Mouse (Mus musculus) embryonic facial prominence, embryonic 14.5 days (tissue): ENCODE data around the gene Tpst1. TPM values are rescaled to one million over a fixed set of nuclear protein-coding genes. Genes with fewer than 3 reads are reported as not detected.
A peak's percentile ranks its signal among the peaks of the same experiment; 100 is the strongest.

Experiments used
- ATAC-seq: fragments of 200-750 bp; cut with Nextera tagmentation; 2 replicates; pipeline ENCODE4 v1.8.0; 2017; ENCODE audit warnings: low read depth, moderate number of reproducible peaks, moderate TSS enrichment
- DNase-seq: peaks from one replicate; pipeline ENCODE4 v3.0.0-alpha.2; 2015; ENCODE audit warnings: low spot score
- H3K27ac ChIP-seq: fragments of 300-500 bp; sonication (generic); replicated peaks from 2 replicates; pipeline ENCODE4 v1.5.1; 2014; ENCODE audit warnings: low read depth, mild to moderate bottlenecking, low read length, moderate library complexity
- H3K27me3 ChIP-seq: fragments of 300-500 bp; sonication (generic); replicated peaks from 2 replicates; pipeline ENCODE4 v1.6.1; 2014; ENCODE audit warnings: low read length; ENCODE audit not compliant: control insufficient read depth, insufficient read depth
- H3K36me3 ChIP-seq: fragments of 300-500 bp; sonication (generic); 2 replicates; pipeline ENCODE4 v1.6.1; 2014; ENCODE audit warnings: low read length, mixed read lengths; ENCODE audit not compliant: control insufficient read depth, insufficient read depth
- H3K4me1 ChIP-seq: fragments of 300-500 bp; sonication (generic); 2 replicates; pipeline ENCODE4 v1.6.1; 2014; ENCODE audit warnings: antibody characterized with exemption, low read length; ENCODE audit not compliant: control insufficient read depth, insufficient read depth
- H3K4me2 ChIP-seq: fragments of 300-500 bp; sonication (generic); 2 replicates; pipeline ENCODE4 v1.6.1; 2014; ENCODE audit warnings: low read depth, mild to moderate bottlenecking, low read length, moderate library complexity, mixed read lengths
- H3K4me3 ChIP-seq: fragments of 300-500 bp; sonication (generic); 2 replicates; pipeline ENCODE4 v1.5.1; 2014; ENCODE audit warnings: low read depth, mild to moderate bottlenecking, low read length
- H3K9ac ChIP-seq: fragments of 300-500 bp; sonication (generic); 2 replicates; pipeline ENCODE4 v1.6.1; 2014; ENCODE audit warnings: low read depth, mild to moderate bottlenecking, low read length, moderate library complexity, mixed read lengths
- H3K9me3 ChIP-seq: fragments of 300-500 bp; sonication (generic); 2 replicates; pipeline ENCODE4 v1.6.1; 2016; ENCODE audit warnings: low read length; ENCODE audit not compliant: control insufficient read depth
- WGBS: fragments of 180-500 bp; shearing (Covaris S2); extraction: QIAGEN DNeasy Blood & Tissue Kit; methylation state at CpG from one replicate; pipeline ENCODE4 v1.1.7; 2014; 5-methylcytosine and 5-hydroxymethylcytosine counted together
- polyA plus RNA-seq: library from polyadenylated mRNA; unstranded; fragments of >200 nt; fragmentation: Nextera tagmentation; extraction: Ambion mirVana; gene quantifications from 2 replicates; pipeline ENCODE4 v1.2.1, GENCODE M21; 2014

The Tpst1 gene
- polyA plus RNA-seq, 1 experiment from 2014 or later, result 94.0 TPM

GRCm38 (mm10) chr5:130060329-130060665, 12.8 kb upstream of the Tpst1 start:
- Histone ChIP-seq H3K9ac (no peak overlapping the region), H3K4me3 (no peak overlapping the region), H3K36me3 (peaks cover 25% of the 10 kb centered on the region), H3K4me1 (no peaks in the 10 kb centered on the region), H3K9me3 (no peaks in the 10 kb centered on the region), H3K27ac (no peak overlapping the region), H3K27me3 (no peaks in the 10 kb centered on the region), H3K4me2 (no peak overlapping the region)
- DNase-seq (no peak), ATAC-seq (no peak)
- 88% methylated on average over 4 of the region's 4 CpGs for WGBS

GRCm38 (mm10) chr5:130062096-130062495, 11.0 kb upstream of the Tpst1 start:
- H3K4me2 ChIP-seq, result no peak overlapping the region
- peak; percentile 37 for DNase-seq
- H3K36me3 ChIP-seq, result peaks cover 25% of the 10 kb centered on the region
- no peaks in the 10 kb centered on the region for H3K27me3 ChIP-seq
- no peak overlapping the region for H3K9ac ChIP-seq
- no peak overlapping the region for H3K27ac ChIP-seq
- WGBS, result 65% methylated on average over 2 of the region's 2 CpGs
- no peak overlapping the region for H3K4me3 ChIP-seq
- H3K4me1 ChIP-seq, result no peaks in the 10 kb centered on the region
- no peaks in the 10 kb centered on the region for H3K9me3 ChIP-seq
- no peak for ATAC-seq

DNA sequence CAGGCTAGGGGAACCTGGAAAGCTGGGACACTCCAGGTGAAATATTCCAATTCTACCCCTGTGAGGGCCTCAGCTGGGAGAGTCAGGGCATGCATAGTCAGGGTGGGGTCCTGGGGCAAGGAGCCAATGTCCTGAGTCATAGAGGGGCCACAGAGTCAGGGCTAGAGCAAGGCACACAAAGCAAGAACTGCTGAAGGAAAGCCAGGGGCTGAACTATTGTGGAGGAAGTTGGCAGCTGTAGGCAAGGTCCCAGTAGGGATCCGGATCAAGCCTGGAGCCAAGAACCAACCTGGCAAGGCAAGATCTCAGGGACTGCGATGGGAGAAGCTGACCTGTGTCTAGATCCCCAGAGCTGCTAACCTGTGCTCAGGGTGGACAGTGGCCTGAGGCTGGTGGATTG, 9.4 kb upstream of the Tpst1 start:
- Histone ChIP-seq H3K9me3 (no peaks in the 10 kb centered on the region), H3K4me2 (no peak overlapping the region), H3K27ac (no peak overlapping the region), H3K9ac (no peak overlapping the region), H3K36me3 (peaks cover 25% of the 10 kb centered on the region), H3K4me3 (no peak overlapping the region), H3K4me1 (no peaks in the 10 kb centered on the region), H3K27me3 (no peaks in the 10 kb centered on the region)
- no peak for DNase-seq
- 78% methylated on average over 2 of the region's 2 CpGs for WGBS
- no peak for ATAC-seq

- Histone ChIP-seq H3K4me2 (no peak overlapping the region), H3K9me3 (no peaks in the 10 kb centered on the region), H3K4me3 (no peak overlapping the region), H3K27ac (no peak overlapping the region), H3K9ac (no peak overlapping the region), H3K4me1 (no peaks in the 10 kb centered on the region), H3K27me3 (no peaks in the 10 kb centered on the region), H3K36me3 (peaks cover 8% of the 10 kb centered on the region; the same call in 1 of the 2 replicates)
- ATAC-seq, result no peak
- no peak for DNase-seq
- WGBS, result 95% methylated on average over 1 of the region's 1 CpGs
Observed at GRCm38 (mm10) chr5:130065579-130065978, 7.5 kb upstream of the Tpst1 start.

DNA sequence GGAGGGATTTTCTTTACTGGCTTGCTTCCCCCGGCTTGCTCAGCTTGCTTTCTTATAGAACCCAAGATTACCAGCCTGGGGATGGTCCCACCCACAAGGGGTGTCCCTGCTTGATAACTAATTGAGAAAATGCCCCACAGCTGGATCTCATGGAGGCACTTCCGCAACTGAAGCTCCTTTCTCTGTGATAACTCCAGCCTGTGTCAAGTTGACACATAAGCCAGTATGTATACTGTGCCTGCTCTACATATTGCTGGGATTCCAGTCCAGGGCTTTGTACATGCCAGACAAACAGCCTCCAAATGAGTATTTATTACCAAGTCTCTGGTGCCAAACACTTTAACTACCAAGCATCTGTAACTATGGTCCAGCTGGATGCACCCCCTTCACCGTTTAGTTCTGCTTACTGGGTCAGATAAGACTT, 5.3 kb upstream of the Tpst1 start:
- Histone ChIP-seq H3K4me2 (no peak overlapping the region), H3K9me3 (no peaks in the 10 kb centered on the region), H3K4me1 (no peaks in the 10 kb centered on the region), H3K27ac (no peak overlapping the region), H3K36me3 (no peaks in the 10 kb centered on the region), H3K4me3 (no peak overlapping the region), H3K9ac (no peak overlapping the region), H3K27me3 (no peaks in the 10 kb centered on the region)
- WGBS, result 69% methylated on average over 3 of the region's 3 CpGs
- ATAC-seq (no peak), DNase-seq (no peak)

DNA sequence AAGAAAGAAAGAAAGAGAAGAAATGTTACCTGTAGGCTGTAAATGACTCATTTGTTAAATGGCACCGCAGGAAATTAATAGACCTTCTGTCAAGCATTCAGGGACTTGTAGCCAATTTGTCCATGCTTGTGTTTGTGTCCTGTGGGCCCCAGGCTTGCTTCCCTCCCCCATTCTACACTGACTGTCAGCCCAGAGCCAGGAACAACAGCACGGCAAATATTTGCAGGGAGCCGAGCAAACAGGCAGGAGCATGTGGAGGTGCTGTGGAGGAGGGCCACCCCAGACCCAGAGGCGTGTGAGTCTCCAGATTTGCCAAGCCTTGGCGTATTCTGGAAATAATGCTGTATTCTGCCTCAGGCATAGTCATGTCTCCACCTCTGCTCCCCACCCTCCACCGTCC, 1.4 kb downstream of the Tpst1 start:
- no peaks in the 10 kb centered on the region for H3K36me3 ChIP-seq
- H3K4me3 ChIP-seq, result no peak overlapping the region
- no peak overlapping the region for H3K4me2 ChIP-seq
- 83% methylated on average over 6 of the region's 6 CpGs for WGBS
- H3K9me3 ChIP-seq, result no peaks in the 10 kb centered on the region
- no peak overlapping the region for H3K27ac ChIP-seq
- ATAC-seq (no peak), DNase-seq (no peak)
- H3K27me3 ChIP-seq, result no peaks in the 10 kb centered on the region
- H3K9ac ChIP-seq, result no peak overlapping the region
- peaks cover 3% of the 10 kb centered on the region; the same call in 1 of the 2 replicates for H3K4me1 ChIP-seq

- Histone ChIP-seq H3K4me3 (no peak overlapping the region), H3K4me2 (no peak overlapping the region), H3K36me3 (peaks cover 1% of the 10 kb centered on the region; the same call in 1 of the 2 replicates), H3K9me3 (peaks cover under 1% of the 10 kb centered on the region), H3K27ac (no peak overlapping the region), H3K27me3 (no peaks in the 10 kb centered on the region), H3K4me1 (peaks cover 9% of the 10 kb centered on the region; the same call in 1 of the 2 replicates), H3K9ac (no peak overlapping the region)
- no peak for DNase-seq
- ATAC-seq, result no peak
- WGBS, result 45% methylated on average over 6 of the region's 6 CpGs
Observed at GRCm38 (mm10) chr5:130076396-130076795, 3.3 kb downstream of the Tpst1 start.

DNA sequence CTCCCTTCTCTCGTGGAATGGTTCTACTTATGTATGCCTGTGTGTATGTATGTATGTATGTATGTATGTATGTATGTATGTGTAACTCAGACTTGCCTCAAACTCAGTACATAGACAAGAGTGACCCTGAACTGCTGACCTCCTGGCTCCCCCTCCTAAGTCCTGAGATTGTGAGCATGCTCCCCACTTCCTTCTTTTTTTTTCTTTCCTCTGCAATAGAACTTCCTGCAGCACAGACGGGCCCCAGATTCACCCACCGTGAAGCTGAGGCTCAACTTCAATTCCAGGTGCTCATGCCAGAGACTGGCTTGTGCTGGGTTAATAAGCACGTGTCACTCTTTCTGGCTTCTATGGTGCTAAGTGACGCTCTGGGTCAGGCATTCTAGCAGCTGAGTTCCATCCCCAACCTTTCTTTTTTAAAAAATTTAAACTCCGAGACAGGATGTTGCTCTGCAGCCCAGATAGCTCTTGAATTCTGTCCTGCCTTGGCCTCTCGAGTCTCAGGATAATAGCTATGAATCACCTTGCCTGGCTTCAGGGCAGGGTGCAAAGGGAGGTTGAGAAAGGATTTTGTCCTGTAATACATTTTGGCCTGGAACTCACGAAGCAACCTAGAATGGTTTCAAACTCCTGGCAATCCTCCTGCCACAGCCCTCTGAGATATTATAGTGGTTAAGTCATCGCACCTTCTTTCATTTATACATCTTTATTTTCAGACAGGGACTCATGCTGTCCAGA, 5.1 kb downstream of the Tpst1 start:
- Histone ChIP-seq H3K36me3 (peaks cover 5% of the 10 kb centered on the region; the same call in 1 of the 2 replicates), H3K4me3 (no peak overlapping the region), H3K9me3 (peaks cover 4% of the 10 kb centered on the region), H3K4me2 (no peak overlapping the region), H3K9ac (0 out of 2 replicates have a peak overlapping the region, but pooled peaks have one; percentile 11), H3K27ac (0 out of 2 replicates have a peak overlapping the region, but pooled peaks have one; percentile 69), H3K4me1 (peaks cover 9% of the 10 kb centered on the region; the same call in 1 of the 2 replicates), H3K27me3 (no peaks in the 10 kb centered on the region)
- 61% methylated on average over 9 of the region's 9 CpGs for WGBS
- ATAC-seq, result no peak
- no peak for DNase-seq

- peak overlapping the region; percentile 78 for H3K4me3 ChIP-seq
- DNase-seq (no peak), ATAC-seq (0 out of 2 replicates have a peak, but pooled peaks have one; percentile 13)
- no peaks in the 10 kb centered on the region for H3K27me3 ChIP-seq
- H3K27ac ChIP-seq, result peak overlapping the region; percentile 69; the same call in 1 of the 2 replicates
- peaks cover 4% of the 10 kb centered on the region for H3K9me3 ChIP-seq
- peaks cover 9% of the 10 kb centered on the region; the same call in 1 of the 2 replicates for H3K4me1 ChIP-seq
- peak overlapping the region; percentile 87 for H3K9ac ChIP-seq
- H3K36me3 ChIP-seq, result peaks cover 5% of the 10 kb centered on the region; the same call in 1 of the 2 replicates
- WGBS, result 49% methylated on average over 6 of the region's 6 CpGs
- peak overlapping the region; percentile 83 for H3K4me2 ChIP-seq
Observed at GRCm38 (mm10) chr5:130078834-130079156, 5.7 kb downstream of the Tpst1 start.
